Comparison of ENCODE assay signal across 16 mouse cellular contexts in the genomic region with DNA sequence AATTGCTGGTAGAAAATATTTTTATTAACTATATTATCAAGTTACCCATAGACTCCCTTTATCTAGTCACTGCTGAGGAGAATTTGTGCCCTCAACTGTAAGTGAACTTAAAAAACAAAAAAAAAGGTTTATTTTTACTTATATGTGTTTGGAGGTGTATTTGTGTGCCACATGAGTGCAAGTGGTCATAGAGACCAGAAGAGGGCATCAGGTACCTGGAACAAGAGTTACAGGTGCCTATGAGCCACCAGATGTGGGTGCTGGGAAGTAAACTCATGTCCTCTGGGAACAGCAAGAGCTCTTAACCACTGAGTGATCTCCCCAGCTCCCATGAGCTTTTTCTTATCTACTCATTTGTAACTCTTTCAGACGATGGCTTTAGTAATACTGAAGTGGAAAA.
"Had no signal": no experiment of that assay in that cellular context is flagged by ENCODE, and none has a peak within 500 bp of the region (broad histone marks: within the 10 kb centered on the region; RNA-seq: fewer than 3 reads in every experiment).

No protein-coding gene starts in this region.

- H3K27me3 ChIP-seq: liver, embryonic 15.5 days; lung, embryonic 15.5 days; megakaryocyte, embryonic 14.5 days; midbrain, embryonic 15.5 days; neural tube, embryonic 13.5 days; stomach, embryonic 15.5 days had no signal

- H3K36me3 ChIP-seq: limb, embryonic 10.5 days; liver, embryonic 15.5 days; lung, embryonic 15.5 days; midbrain, embryonic 15.5 days; neural tube, embryonic 13.5 days; stomach, embryonic 15.5 days had no signal

- H3K9ac ChIP-seq: liver, embryonic 15.5 days; lung, embryonic 15.5 days; midbrain, embryonic 15.5 days; neural tube, embryonic 13.5 days; stomach, embryonic 15.5 days had no signal

- H3K4me2 ChIP-seq: liver, embryonic 11.5 days; liver, embryonic 15.5 days; lung, embryonic 15.5 days; midbrain, embryonic 11.5 days; midbrain, embryonic 15.5 days; neural tube, embryonic 13.5 days; stomach, embryonic 15.5 days had no signal

- H3K27ac ChIP-seq: left cerebral cortex, adult 2 months; limb, embryonic 10.5 days; liver, embryonic 15.5 days; lung, embryonic 15.5 days; macrophage; midbrain, embryonic 15.5 days; neural tube, embryonic 13.5 days; stomach, embryonic 15.5 days had no signal

- H3K4me3 ChIP-seq: left cerebral cortex, adult 2 months; limb, embryonic 10.5 days; liver, embryonic 15.5 days; lung, embryonic 15.5 days; megakaryocyte, embryonic 14.5 days; midbrain, embryonic 15.5 days; neural tube, embryonic 13.5 days; stomach, embryonic 15.5 days had no signal

- H3K4me1 ChIP-seq: liver, embryonic 15.5 days; lung, embryonic 15.5 days; megakaryocyte, embryonic 14.5 days; midbrain, embryonic 15.5 days; neural tube, embryonic 13.5 days; stomach, embryonic 15.5 days had no signal

- ATAC-seq: midbrain, embryonic 15.5 days had no signal

- H3K9me3 ChIP-seq: limb, embryonic 10.5 days; liver, embryonic 15.5 days; lung, embryonic 15.5 days; megakaryocyte, embryonic 14.5 days; midbrain, embryonic 15.5 days; neural tube, embryonic 13.5 days; stomach, embryonic 15.5 days had no signal

- DNase-seq: kidney, adult 18-20 months; kidney, postnatal 10 days; kidney, postnatal 4 days; lung, postnatal 14 days; right cerebral cortex, postnatal 14 days had no signal
